Mouse (Mus musculus): ENCODE measurements around the gene Prkar2b. TPM values are rescaled to one million over a fixed set of nuclear protein-coding genes. Genes with fewer than 3 reads are reported as not detected.

The Prkar2b gene
- total and polyA plus RNA-seq, 3 experiments, result 2.5 to 6.1 (median 2.9) TPM

DNA sequence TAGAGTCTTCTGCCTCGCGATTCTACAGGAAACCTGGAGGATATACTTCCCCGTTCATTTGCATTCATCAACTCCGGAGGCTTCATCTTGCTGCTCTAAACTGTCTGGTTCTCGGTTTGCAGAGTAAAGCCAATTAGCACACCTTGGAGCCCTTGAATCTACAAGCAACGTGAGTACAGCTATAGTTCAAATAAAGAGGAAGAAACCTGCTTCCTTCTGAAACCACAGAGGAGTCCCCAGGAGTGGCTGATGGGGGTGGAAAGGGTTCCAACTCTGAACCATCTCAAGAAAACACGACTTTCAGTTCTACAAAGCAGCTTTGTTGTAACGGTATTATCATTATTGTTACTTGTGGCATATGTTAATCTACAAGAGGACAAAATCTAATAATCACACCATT, 26.2 kb upstream of the Prkar2b start:
- no peak overlapping the region for H3K27ac ChIP-seq (ENCODE audit: insufficient read depth, low read depth)
- peak; percentile 54 for DNase-seq (ENCODE audit: extremely low read depth)
- in situ Hi-C loops (cut with MboI; ENCODE audit: low pct_ligation_motif_present, low pct_unique_long_range_greater_than_20kb, low sequenced_read_pairs), result no loop called here
- H3K27me3 ChIP-seq (replicated peaks), result no peaks in the 10 kb centered on the region
- no peaks in the 10 kb centered on the region for H3K79me2 ChIP-seq (replicated peaks; ENCODE audit: control insufficient read depth, extremely low read depth, insufficient read depth, poor library complexity, severe bottlenecking)
- peaks cover 14% of the 10 kb centered on the region for H3K9me3 ChIP-seq (replicated peaks; ENCODE audit: low read length)
- dilution Hi-C loops (cut with MboI; ENCODE audit: extremely low pct_ligation_motif_present, extremely low pct_unique_long_range_greater_than_20kb, low sequenced_read_pairs), result no loop called here
- no peak for TF ChIP-seq TCF12 (IDR thresholded peaks at IDR 0.05; ENCODE audit: low read depth, low read length)
- no peak for TF ChIP-seq ZNF384 (IDR thresholded peaks at IDR 0.05; ENCODE audit: low read depth, low read length)
- no peak; the same call in 1 of the 2 replicates for TF ChIP-seq MEF2A (IDR thresholded peaks at IDR 0.05; ENCODE audit: borderline replicate concordance, low read depth, low read length)
- no peak for TF ChIP-seq KAT2A (IDR thresholded peaks at IDR 0.05; ENCODE audit: insufficient replicate concordance, low read length)
- TF ChIP-seq NELFE (IDR thresholded peaks at IDR 0.05; ENCODE audit: low read depth, low read length), result no peak
- TF ChIP-seq CHD2 (IDR thresholded peaks at IDR 0.05; ENCODE audit: low read length), result 0 out of 2 replicates have a peak, but pooled peaks have one; percentile 30
- no peak for TF ChIP-seq E2F4 (IDR thresholded peaks at IDR 0.05; ENCODE audit: insufficient replicate concordance, low read depth, low read length)
- no peak for TF ChIP-seq RCOR1 (conservative IDR thresholded peaks at IDR 0.05; ENCODE audit: low read depth, low read length)
- TF ChIP-seq NRF1 (IDR thresholded peaks at IDR 0.05; ENCODE audit: low read depth, low read length), result no peak
- 0 out of 2 replicates have a peak, but pooled peaks have one; percentile 5 for TF ChIP-seq MAFK (IDR thresholded peaks at IDR 0.05; ENCODE audit: insufficient replicate concordance, low read length)
- no peak for TF ChIP-seq HCFC1 (IDR thresholded peaks at IDR 0.05; ENCODE audit: low read depth, low read length)
- no peak for TF ChIP-seq TBP (conservative IDR thresholded peaks at IDR 0.05; ENCODE audit: low read depth, low read length)
- TF ChIP-seq BHLHE40 (IDR thresholded peaks at IDR 0.05; ENCODE audit: low read depth, low read length), result peak; percentile 61
- no peak for TF ChIP-seq JUND (conservative IDR thresholded peaks at IDR 0.05; ENCODE audit: low read depth, low read length)
- TF ChIP-seq MAZ (IDR thresholded peaks at IDR 0.05; ENCODE audit: low read depth, low read length), result no peak
- no peak for TF ChIP-seq ZC3H11A (IDR thresholded peaks at IDR 0.05; ENCODE audit: low read depth, low read length)
- TF ChIP-seq ZKSCAN1 (IDR thresholded peaks at IDR 0.05; ENCODE audit: borderline replicate concordance, low read depth, low read length), result no peak
- no peak; the same call in 1 of the 2 replicates for TF ChIP-seq SMC3 (IDR thresholded peaks at IDR 0.05; ENCODE audit: low read depth, low read length)
- TF ChIP-seq USF2 (conservative IDR thresholded peaks at IDR 0.05; ENCODE audit: low read depth, low read length), result no peak
- TF ChIP-seq EP300 (IDR thresholded peaks at IDR 0.05; ENCODE audit: low read length), result peak; percentile 77
- no peak for TF ChIP-seq POLR2A (IDR thresholded peaks at IDR 0.05; ENCODE audit: low read depth, low read length)
- TF ChIP-seq MXI1 (IDR thresholded peaks at IDR 0.05; ENCODE audit: low read depth, low read length), result no peak
- no peak for TF ChIP-seq POLR2AphosphoS2 (IDR thresholded peaks at IDR 0.05; ENCODE audit: low read depth, low read length)
- no peak for TF ChIP-seq GABPA (IDR thresholded peaks at IDR 0.05; ENCODE audit: insufficient replicate concordance, low read depth, low read length)
- 0 out of 2 replicates have a peak, but pooled peaks have one; percentile 22 for TF ChIP-seq ETS1 (conservative IDR thresholded peaks at IDR 0.05; ENCODE audit: low read depth, low read length)
- TF ChIP-seq CHD1 (IDR thresholded peaks at IDR 0.05; ENCODE audit: low read depth, low read length), result no peak
- TF ChIP-seq RAD21 (IDR thresholded peaks at IDR 0.05; ENCODE audit: low read depth, low read length), result no peak; the same call in 1 of the 2 replicates
- TF ChIP-seq ZMIZ1 (IDR thresholded peaks at IDR 0.05; ENCODE audit: low read depth, low read length), result no peak
- 0 out of 2 replicates have a peak, but pooled peaks have one; percentile 2 for TF ChIP-seq ELF1 (IDR thresholded peaks at IDR 0.05; ENCODE audit: low read depth, low read length)
- 0 out of 2 replicates have a peak, but pooled peaks have one; percentile 50 for TF ChIP-seq MAX (IDR thresholded peaks at IDR 0.05; ENCODE audit: low read length)
- TF ChIP-seq USF1 (IDR thresholded peaks at IDR 0.05; ENCODE audit: low read depth, low read length), result no peak
- peak; percentile 44; the same call in 1 of the 2 replicates for TF ChIP-seq SIN3A (IDR thresholded peaks at IDR 0.05; ENCODE audit: low read length)
- TF ChIP-seq CTCF (conservative IDR thresholded peaks at IDR 0.05 in 1 of 2, IDR thresholded peaks at IDR 0.05 in 1 of 2; ENCODE audit: low read depth in 2 of 2, low read length in 2 of 2), result no peak
- TF ChIP-seq MYC (IDR thresholded peaks at IDR 0.05; ENCODE audit: low read depth, low read length), result 0 out of 2 replicates have a peak, but pooled peaks have one; percentile 22
- TF ChIP-seq UBTF (IDR thresholded peaks at IDR 0.05; ENCODE audit: low read depth, low read length), result no peak
- no peak for TF ChIP-seq PAX5 (IDR thresholded peaks at IDR 0.05; ENCODE audit: low read length)
- no peak for TF ChIP-seq JUN (IDR thresholded peaks at IDR 0.05; ENCODE audit: insufficient read depth, low read depth, low read length)
- TF ChIP-seq IRF4 (IDR thresholded peaks at IDR 0.05; ENCODE audit: low read depth, low read length), result peak; percentile 58
- no peak overlapping the region for H3K4me3 ChIP-seq (replicated peaks in 1 of 3; ENCODE audit: low read depth in 2 of 3, low read length in 2 of 3, poor library complexity in 1 of 3)
- H3K9ac ChIP-seq (ENCODE audit: insufficient read depth, low read depth), result no peak overlapping the region
- H3K4me1 ChIP-seq (ENCODE audit: control insufficient read depth in 1 of 2, insufficient read depth in 2 of 2), result peaks cover 4 to 31% of the 10 kb centered on the region in 2 experiments; a peak in 2 of 4 replicates
- H3K4me2 ChIP-seq (ENCODE audit: insufficient read depth, low read depth, poor library complexity, severe bottlenecking), result peak overlapping the region; percentile 27; the same call in 1 of the 2 replicates
- no peaks in the 10 kb centered on the region for H3K36me3 ChIP-seq (replicated peaks in 1 of 2; ENCODE audit: control insufficient read depth in 1 of 2, insufficient read depth in 1 of 2, low read length in 1 of 2)
